Mouse (Mus musculus) embryo, embryonic 10.5 days (tissue): Measurements from ENCODE around the gene Notch4.
"Not testable (repeated sequence)": the region's sequence is repeated elsewhere in the genome, so short reads cannot be mapped to it uniquely, and the experiment has no call there.

ENCODE experiments used
- DNase-seq: peaks from one replicate; pipeline ENCODE4 v3.0.0-alpha.2; 2015; ENCODE audit warnings: low spot score

The Notch4 gene

GRCm38 (mm10) chr17:34564003-34564421, at the start of gene Notch4:
Gene Notch4 (plus strand): TSS chr17:34564268.
- no peak for DNase-seq

GRCm38 (mm10) chr17:34516514-34516913, 47.6 kb upstream of the Notch4 start:
- no peak for DNase-seq

GRCm38 (mm10) chr17:34517252-34517651, 46.8 kb upstream of the Notch4 start, which contains the start of gene Btnl6:
Gene Btnl6 (minus strand): TSS chr17:34517352.
- DNase-seq, result no peak

- no peak for DNase-seq
Observed at GRCm38 (mm10) chr17:34517795-34518194, 46.3 kb upstream of the Notch4 start.

GRCm38 (mm10) chr17:34518571-34518970, 45.5 kb upstream of the Notch4 start:
- DNase-seq, result not testable (repeated sequence)

- DNase-seq, result no peak
Observed at GRCm38 (mm10) chr17:34519001-34519400, 45.1 kb upstream of the Notch4 start.

- no peak for DNase-seq
Observed at GRCm38 (mm10) chr17:34532671-34533070, 31.4 kb upstream of the Notch4 start.

- DNase-seq, result not testable (repeated sequence)
Observed at GRCm38 (mm10) chr17:34543567-34543966, 20.5 kb upstream of the Notch4 start.

GRCm38 (mm10) chr17:34546797-34547196, 17.3 kb upstream of the Notch4 start:
- DNase-seq, result no peak

- no peak for DNase-seq
Observed at GRCm38 (mm10) chr17:34547601-34548000, 16.5 kb upstream of the Notch4 start.

GRCm38 (mm10) chr17:34549156-34549555, 14.9 kb upstream of the Notch4 start:
- DNase-seq, result no peak

GRCm38 (mm10) chr17:34549843-34550242, 14.2 kb upstream of the Notch4 start:
- DNase-seq, result no peak

GRCm38 (mm10) chr17:34555483-34555882, 8.6 kb upstream of the Notch4 start:
- DNase-seq, result peak; percentile 78

- DNase-seq, result no peak
Observed at GRCm38 (mm10) chr17:34556406-34556805, 7.7 kb upstream of the Notch4 start.

- no peak for DNase-seq
Observed at GRCm38 (mm10) chr17:34557411-34557810, 6.7 kb upstream of the Notch4 start.

GRCm38 (mm10) chr17:34559116-34559515, 5.0 kb upstream of the Notch4 start:
- no peak for DNase-seq

GRCm38 (mm10) chr17:34559895-34560294, 4.2 kb upstream of the Notch4 start:
- DNase-seq, result no peak

- no peak for DNase-seq
Observed at GRCm38 (mm10) chr17:34560438-34560837, 3.6 kb upstream of the Notch4 start.

GRCm38 (mm10) chr17:34561200-34561599, 2.9 kb upstream of the Notch4 start:
- DNase-seq, result no peak

- no peak for DNase-seq
Observed at GRCm38 (mm10) chr17:34562595-34562994, 1.5 kb upstream of the Notch4 start.

GRCm38 (mm10) chr17:34563354-34563753, 714 bp upstream of the Notch4 start:
- DNase-seq, result no peak

GRCm38 (mm10) chr17:34564796-34565195, 728 bp downstream of the Notch4 start:
- no peak for DNase-seq

- no peak for DNase-seq
Observed at GRCm38 (mm10) chr17:34567311-34567710, 3.2 kb downstream of the Notch4 start.

GRCm38 (mm10) chr17:34568421-34568820, 4.4 kb downstream of the Notch4 start:
- no peak for DNase-seq

GRCm38 (mm10) chr17:34569919-34570318, 5.9 kb downstream of the Notch4 start:
- DNase-seq, result no peak
